Mouse (Mus musculus) megakaryocyte-erythroid progenitor cell, adult 5-6 weeks (primary cell): ENCODE measurements around the gene Trpc4ap. TPM values are rescaled to one million over a fixed set of nuclear protein-coding genes. Genes with fewer than 3 reads are reported as not detected.

Experiments used
- ATAC-seq: replicated peaks from 2 replicates; pipeline ENCODE4 v1.8.0; 2016; ENCODE audit warnings: mild to moderate bottlenecking, inconsistent platforms; ENCODE audit not compliant: severe bottlenecking, poor library complexity, low FRiP score, low TSS enrichment
- total RNA-seq, 2 experiments: library from RNA; stranded (forward) in 1 of 2; stranded (reverse) in 1 of 2; fragments of 200-1000, 215-1000 nt in 1 of 2; fragments of >200 nt in 1 of 2; fragmentation: Nextera tagmentation in 1 of 2; gene quantifications; 2 replicates each; pipeline ENCODE4 v1.2.3; 2014 to 2017

Trpc4ap gene
- total RNA-seq, 2 experiments from 2014 or later = 61.0 to 86.6 TPM

DNA sequence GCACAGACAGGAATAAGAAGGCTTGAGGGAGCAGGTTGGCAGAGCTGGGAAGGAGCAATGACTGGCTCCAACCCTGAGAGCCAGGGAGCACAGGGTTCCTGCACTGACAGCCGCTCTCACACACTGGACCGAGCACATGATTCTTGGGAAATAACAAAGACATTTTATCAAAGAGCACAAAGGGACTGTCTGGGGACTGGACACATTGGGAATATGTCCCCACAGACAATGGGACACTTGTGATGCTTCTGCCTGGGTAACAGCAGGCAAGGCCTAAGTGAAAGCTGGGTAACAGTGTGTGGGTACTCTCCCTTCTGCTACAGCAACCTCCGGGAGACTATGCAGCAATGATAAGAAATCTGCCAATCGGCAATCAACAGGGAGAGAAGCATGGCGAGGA, 29.8 kb downstream of the Trpc4ap start:
- ATAC-seq = no peak

DNA sequence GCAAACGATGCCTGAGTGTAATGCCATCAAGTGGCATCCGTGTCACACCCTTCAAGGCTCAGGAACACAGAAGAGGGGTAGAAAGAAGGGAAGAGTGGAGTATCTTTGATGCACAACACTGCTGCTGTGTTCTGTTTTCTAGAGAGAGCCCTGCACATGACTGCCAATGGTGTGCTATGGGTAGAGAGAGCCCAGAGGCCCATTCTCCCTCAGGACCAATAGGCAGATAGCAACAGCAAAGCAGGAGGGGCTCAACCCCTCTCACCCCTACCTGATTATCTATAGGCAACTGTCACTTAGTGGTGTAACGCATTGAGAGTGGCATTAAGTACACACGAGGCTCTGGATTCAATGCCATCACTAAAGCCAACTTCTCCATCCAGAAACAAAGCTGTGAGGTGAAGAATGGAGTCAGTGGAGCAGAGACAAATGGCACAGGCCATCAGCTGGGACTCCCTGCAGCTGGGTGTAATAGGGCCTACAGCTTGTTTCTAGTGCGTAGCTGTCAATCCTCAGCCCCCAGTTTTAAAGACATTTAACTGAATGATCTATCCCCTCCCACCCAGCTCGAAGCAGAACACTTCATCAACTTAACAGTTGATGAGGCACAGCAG, 36.3 kb downstream of the Trpc4ap start:
- ATAC-seq = no peak

DNA sequence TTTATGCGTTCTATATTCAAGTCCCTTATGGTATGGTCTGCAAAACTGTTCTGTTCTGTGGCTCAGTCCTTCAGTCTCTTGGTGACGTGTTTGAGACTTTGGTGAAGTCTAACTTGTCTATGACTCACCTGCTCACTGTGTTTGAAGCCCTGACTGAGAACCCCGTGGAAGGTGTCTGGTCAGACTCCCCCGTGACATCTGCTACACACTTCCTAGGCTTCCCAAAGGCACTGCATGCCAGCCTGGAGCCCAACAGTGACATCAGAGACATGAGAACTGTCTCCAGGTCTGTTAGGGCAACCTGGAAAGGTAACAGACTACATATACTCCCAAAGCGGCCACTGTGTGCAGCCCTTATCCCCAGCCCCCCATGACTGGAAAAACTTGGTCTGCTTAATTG, 39.6 kb downstream of the Trpc4ap start:
- ATAC-seq = no peak

DNA sequence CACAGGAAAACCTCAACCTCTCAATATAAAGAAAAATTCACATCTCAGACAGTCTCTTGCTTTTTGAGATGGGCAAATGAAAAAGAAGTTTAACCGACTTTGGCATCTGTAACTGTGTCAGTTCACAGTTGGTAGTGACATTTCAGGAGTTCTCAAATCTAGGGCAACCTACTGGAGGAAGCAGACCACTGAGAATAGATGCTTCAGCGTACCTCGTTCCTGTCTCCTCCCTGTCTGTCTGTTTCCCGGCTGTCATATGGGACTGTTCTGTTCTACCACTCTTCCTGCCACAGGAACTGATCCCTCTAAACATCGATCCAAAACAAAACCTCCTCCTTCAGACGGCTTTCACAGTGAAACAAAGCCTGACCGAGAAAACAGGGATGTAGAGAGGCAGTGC, 46.4 kb downstream of the Trpc4ap start:
- ATAC-seq = no peak

DNA sequence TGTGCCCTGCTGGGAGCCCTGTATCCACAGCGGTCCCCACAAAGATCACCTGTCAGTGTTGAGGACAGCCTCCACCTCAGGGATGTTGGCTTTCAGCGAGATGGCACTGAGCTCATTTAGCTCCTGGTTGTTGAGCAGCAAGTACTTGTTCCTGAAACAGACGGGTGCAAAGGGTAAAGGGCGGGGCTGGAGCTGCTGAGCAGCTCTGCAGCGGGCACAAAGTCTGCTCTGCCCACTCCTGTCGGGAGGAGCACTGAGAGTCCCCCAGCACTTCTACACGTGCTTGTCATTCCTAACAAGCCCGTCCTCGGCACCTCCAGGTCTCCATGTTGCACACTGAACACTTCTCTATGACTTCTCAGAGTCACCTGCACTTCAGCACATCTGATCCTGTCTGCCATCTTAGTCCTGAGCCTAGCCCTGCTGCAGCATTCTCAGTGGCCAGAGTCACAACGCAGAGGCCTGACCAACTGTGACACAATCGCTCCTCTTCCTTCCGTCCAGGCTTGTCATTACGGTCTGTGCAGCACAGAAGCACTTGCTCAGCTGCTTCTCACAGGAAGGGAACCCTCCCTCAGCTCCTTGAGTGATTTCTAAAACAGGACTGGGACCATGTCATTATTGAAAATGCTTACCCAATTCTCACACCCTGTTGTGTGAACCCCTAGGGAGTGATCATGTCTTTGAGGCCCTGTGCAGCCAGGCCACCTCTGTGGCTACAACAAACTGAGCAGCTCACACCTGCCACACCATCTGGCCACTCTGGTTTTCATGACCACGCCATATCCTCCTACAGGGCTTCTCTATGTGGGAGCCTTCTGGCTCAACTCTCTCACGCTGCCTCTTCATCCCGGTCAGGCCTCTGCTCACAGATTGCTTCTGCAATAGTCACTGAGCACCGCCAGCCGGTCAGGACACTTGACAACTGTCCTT, 50.4 kb downstream of the Trpc4ap start:
- no peak for ATAC-seq

DNA sequence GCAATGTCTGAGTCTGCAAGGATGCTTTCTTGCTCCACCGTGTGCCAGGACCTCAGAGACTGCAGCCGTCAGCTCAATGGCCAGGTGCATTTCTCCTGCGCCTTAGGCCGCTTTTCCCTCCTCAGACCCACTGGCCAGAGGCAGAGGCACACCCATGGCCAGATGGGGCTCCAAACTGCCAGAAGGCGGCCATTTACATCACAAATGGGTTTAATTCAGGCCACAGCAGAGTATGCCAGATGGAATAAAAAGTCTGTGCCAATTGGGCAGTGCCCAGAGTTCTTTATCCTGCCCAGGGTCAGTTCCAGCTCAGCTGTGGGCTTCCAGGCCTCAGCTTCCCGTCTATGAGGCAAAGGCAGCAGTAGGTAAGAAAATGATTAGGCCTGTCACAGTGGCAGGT, 51.5 kb downstream of the Trpc4ap start:
- no peak for ATAC-seq

DNA sequence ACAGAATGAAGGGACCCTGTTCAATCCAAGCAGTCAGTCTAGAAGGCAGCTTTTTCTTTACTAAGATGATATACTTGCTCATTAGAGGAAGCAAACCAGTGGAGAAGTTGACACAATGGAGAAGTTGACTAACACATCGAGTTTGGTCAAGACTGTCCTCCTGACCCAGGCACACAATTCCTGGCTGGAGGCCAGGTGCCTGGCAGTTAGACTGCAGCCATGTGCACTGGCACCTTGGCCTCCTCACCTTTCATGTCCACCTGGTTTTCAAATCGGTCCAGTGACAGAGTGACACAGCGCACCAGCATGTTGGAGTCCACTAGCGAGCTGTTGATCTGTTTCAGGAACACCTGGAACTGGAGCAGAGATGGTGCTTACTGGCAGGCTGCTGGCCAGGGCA, 54.8 kb downstream of the Trpc4ap start:
- ATAC-seq = no peak

DNA sequence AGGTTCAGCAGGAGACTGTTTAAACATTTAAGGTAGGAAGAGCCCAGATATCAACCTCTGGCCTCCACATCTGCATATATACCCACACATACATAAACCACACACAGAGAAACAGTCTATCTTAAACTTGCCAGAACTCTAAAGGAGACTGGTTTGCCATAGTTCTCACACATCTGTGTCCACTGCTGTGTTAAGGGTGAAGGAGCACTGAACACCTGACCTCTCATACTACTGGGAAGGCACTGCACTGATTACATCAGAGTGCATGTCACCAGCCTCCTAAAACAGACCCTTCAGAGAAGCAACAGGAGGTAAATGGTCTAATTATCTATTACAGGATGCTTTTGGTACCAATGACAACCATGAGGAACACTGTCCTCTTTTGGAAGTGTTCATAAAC, 55.3 kb downstream of the Trpc4ap start:
- ATAC-seq = no peak

DNA sequence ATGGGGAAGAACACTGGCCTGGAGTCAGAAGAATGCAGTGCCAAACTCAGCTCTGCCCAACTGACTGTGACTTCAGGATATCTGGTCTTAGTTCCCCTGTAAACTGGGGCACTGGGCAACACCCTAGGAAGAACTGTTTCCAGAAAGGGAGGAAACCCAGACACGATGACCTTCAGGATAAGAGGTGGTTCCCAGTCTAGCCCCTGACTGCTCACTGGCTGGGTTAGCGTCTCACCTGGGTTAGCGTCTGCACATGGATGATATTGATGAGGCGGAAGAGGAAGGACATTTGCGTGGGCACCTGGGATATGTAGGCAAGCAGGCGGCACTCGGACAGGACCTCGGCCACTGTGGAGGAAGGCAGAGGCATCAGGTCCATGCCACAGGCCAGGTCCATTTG, 56.2 kb downstream of the Trpc4ap start:
- no peak for ATAC-seq

DNA sequence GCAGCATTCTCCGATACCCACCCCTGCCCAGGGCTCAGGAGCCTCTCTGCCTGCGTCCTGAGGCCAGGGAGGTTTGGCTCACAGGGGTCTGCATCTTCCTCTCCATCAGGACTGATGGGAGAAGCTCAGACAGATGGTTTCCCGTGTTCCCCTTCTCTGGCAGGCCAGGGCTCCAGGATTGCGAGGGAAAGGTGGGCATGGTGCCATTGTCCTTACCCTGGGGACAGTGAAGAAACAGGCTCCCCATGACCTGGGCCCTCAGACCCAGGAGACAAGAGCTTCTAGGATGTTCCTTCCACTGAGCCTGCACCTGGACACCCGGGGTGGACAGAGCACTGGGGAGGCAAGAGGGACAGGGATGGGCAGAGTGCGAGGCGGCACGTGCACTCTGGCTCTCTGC, 57.6 kb downstream of the Trpc4ap start:
- no peak for ATAC-seq

DNA sequence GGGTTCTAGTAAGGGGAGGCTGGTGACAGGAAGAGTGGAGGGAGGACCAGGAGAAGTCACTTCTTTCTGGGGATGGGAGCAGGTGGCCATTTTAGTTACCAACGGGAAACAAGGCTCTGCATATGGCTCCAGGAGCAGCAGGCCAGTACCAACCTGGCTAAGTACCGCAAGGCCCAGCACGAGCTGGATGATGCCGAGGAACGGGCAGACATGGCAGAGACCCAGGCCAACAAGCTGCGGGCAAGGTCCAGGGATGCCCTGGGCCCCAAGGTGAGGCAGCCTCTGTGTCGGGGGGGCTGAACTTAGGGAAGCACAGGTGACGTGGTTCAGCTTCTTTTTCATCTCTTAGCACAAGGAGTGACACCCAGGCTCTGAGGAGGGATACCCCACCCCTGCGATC, 58.5 kb downstream of the Trpc4ap start:
- ATAC-seq = no peak

DNA sequence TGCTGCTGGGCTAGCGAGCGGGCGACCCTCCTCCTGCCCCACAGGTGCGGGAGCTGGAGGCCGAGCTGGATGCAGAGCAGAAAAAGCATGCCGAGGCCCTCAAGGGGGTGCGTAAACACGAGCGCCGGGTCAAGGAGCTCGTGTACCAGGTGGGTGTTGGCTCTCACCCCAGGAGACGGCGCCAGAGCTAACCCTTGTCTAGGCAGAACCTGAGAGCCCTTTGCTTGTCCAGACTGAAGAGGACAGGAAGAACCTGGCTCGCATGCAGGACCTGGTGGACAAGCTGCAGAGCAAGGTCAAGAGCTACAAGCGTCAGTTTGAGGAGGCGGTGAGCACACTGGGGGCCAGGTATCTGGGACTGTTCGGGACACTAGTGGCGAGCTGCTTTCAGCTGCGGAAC, 59.1 kb downstream of the Trpc4ap start:
- ATAC-seq = no peak

DNA sequence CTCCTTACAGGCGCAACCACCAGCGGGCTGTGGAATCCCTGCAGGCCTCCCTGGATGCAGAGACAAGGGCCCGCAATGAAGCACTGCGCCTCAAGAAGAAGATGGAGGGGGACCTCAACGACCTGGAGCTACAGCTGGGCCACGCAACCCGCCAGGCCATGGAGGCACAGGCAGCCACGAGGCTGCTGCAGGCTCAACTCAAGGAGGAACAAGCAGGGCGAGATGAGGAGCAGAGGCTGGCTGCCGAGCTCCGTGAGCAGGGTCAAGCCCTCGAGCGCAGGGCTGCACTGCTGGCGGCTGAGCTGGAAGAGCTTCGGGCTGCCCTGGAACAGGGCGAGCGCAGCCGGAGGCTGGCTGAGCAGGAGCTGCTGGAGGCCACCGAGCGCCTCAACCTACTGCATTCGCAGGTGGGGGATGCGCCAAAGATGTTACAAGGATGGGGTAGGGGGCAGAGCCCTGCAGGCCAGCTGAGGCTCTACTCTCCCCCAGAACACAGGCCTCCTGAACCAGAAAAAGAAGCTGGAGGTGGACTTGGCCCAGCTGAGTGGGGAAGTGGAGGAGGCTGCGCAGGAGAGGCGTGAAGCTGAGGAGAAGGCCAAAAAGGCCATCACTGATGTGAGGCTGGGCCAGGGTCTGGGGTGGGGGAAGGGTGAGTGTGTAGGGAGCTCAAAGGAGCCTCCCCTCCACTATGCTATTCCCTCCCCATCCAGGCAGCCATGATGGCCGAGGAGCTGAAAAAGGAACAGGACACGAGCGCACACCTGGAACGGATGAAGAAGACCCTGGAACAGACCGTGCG, 59.8 kb downstream of the Trpc4ap start:
- ATAC-seq = no peak

DNA sequence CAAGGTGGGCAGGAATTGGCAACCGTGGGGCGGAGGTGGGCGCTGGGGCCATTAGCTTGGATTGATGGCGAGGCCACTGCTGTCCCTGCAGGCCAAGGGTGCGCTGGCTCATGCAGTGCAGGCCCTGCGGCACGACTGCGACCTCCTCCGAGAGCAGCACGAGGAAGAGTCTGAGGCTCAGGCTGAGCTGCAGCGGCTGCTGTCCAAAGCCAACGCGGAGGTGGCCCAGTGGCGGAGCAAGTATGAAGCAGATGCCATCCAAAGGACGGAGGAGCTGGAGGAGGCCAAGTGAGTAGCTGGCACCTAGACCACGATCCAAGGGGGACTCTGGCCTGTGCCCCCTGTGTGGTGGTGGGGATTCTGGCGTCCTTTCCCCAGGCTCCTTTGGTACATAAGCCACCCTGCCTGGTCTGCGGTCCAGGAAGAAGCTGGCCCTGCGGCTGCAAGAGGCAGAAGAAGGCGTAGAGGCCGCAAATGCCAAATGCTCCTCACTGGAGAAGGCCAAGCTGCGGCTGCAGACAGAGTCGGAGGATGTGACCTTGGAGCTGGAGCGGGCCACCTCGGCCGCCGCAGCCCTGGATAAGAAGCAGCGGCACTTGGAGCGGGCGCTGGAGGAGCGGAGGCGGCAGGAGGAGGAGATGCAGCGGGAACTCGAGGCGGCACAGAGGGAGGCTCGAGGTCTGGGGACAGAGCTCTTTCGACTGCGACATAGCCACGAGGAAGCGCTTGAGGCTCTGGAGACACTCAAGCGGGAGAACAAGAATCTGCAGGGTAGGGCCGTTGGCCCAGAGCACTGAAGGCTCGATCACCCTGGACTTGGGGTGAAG, 61.4 kb downstream of the Trpc4ap start:
- no peak for ATAC-seq

DNA sequence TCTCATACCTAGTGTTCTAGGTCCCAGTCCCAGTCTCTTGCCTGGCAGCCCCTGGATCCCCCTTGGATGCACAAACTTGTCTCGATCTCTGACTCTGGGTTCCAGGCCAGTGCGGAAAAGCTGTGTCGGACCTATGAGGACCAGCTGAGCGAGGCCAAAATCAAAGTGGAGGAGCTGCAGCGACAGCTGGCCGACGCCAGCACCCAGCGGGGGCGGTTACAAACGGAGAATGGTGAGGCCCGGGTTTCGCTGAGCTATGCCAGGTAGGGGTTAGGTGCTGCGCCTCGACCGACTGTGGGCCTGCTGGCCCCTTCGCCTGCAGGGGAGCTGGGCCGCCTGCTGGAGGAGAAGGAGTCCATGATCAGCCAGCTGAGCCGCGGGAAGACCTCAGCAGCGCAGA, 62.0 kb downstream of the Trpc4ap start:
- no peak for ATAC-seq

DNA sequence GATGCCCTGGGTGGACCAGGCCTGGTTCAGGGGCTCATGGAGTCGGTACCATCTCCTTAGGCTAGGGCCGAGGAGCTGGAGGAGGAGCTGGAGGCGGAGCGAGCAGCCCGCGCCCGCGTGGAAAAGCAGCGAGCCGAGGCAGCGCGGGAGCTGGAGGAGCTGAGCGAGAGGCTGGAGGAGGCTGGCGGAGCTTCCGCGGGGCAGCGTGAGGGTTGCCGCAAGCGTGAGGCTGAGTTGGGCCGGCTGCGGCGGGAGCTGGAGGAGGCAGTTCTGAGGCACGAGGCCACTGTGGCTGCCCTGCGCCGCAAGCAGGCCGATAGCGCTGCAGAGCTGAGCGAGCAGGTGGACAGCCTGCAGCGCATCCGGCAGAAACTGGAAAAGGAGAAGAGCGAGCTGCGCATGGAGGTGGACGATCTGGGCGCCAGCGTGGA, 62.9 kb downstream of the Trpc4ap start:
- ATAC-seq = 0 out of 2 replicates have a peak, but pooled peaks have one; percentile 10

DNA sequence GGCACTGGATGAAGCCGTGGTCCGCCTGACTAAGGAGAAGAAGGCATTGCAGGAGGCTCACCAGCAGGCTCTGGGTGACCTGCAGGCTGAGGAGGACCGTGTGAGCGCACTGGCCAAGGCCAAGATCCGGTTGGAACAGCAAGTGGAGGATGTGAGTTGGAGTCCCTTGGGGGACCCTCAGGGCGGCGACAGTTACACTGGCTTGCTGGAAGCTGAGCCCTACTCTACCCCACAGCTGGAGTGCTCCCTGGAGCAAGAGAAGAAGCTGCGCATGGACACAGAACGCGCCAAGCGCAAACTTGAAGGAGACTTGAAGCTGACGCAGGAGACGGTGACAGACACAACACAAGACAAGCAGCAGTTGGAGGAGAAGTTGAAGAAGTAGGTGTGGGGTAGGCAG, 63.7 kb downstream of the Trpc4ap start:
- ATAC-seq = no peak

DNA sequence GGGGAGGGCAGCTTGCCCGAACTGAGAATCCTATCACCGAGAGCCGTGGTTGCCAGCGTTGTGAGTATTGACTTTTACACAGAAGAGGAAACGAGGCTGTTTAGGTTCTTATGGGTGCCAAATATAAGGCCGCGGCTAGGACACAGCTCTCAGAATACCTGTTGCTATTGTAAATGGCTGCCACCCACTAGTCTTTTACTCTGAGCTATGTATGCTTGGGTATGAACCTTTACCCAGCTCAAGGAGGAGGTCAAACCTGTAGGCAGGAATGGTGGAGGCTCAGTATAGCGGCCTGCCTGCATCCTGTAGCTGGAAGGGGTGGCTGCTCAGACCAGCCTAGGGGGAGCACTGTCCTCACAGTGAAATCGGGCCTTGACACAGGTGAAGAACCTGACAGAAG, 64.1 kb downstream of the Trpc4ap start:
- no peak for ATAC-seq

DNA sequence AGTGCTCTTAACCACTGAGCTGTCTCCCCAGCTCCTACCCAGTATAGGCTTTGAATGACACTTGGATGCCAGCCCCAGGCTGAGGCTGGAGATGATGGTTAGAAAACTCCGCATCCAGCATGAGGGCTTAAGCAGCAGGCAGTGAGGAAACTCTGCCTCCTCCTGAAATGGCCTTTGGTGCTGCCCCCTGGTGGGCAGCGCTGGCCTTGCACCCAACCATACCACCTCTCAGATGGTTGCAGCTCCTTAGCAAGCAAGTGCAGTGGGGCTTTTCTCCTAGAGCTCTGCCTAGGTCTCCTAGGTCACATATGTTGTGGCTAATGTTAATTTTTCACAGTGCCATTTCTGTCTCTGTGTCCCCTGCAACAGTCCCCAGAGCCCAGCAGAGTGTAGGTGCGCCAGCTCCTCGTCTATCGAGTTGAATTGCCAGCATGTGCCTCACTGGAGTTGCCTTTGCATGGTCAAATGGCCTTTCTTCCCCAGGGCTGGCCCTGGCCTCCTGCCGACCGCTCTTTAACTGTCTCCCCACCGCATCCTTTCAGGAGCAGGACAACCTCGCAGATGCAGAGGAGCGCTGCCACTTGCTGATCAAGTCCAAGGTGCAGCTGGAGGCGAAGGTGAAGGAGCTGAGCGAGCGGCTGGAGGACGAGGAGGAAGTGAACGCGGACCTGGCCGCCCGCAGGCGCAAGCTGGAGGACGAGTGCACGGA, 65.0 kb downstream of the Trpc4ap start:
- ATAC-seq = 0 out of 2 replicates have a peak, but pooled peaks have one; percentile 35
